Mouse (Mus musculus): Measurements from ENCODE around the gene Olfr556. TPM values are rescaled to one million over a fixed set of nuclear protein-coding genes. Genes with fewer than 3 reads are reported as not detected.
"Not testable (repeated sequence)": the region's sequence is repeated elsewhere in the genome, so short reads cannot be mapped to it uniquely, and the experiment has no call there.

The Olfr556 gene
- not detected in 2 replicates for polyA plus RNA-seq (2016; fragmentation: Nextera tagmentation; extraction: Ambion mirVana)

GRCm38 (mm10) chr7:102664599-102664998, at the start of gene Olfr556:
Gene Olfr556 (plus strand): TSS chr7:102664899.
- Histone ChIP-seq H3K27ac (replicated peaks) (no peak within 1 kb of the TSS), H3K4me2 (replicated peaks) (no peak within 1 kb of the TSS), H3K9me3 (no peaks in the 10 kb centered on the region), H3K9ac (replicated peaks) (no peak within 1 kb of the TSS), H3K27me3 (no peaks in the 10 kb centered on the region), H3K4me1 (no peaks in the 10 kb centered on the region), H3K4me3 (no peak within 1 kb of the TSS), H3K36me3 (no peaks in the 10 kb centered on the region)
- WGBS = 41% methylated on average over 3 of the region's 3 CpGs
- no peak for ATAC-seq (ENCODE audit: low FRiP score, low read depth)

- Histone ChIP-seq H3K9ac (replicated peaks) (no peak within 1 kb of the TSS), H3K4me3 (no peak within 1 kb of the TSS), H3K9me3 (no peaks in the 10 kb centered on the region), H3K27me3 (no peaks in the 10 kb centered on the region), H3K36me3 (no peaks in the 10 kb centered on the region), H3K4me1 (no peaks in the 10 kb centered on the region), H3K27ac (replicated peaks) (no peak within 1 kb of the TSS), H3K4me2 (replicated peaks) (no peak within 1 kb of the TSS)
- no peak for ATAC-seq (ENCODE audit: low FRiP score, low read depth)
These were observed 46.6 kb upstream of the Olfr556 start, which contains the start of gene Olfr553 for GRCm38 (mm10) chr7:102618118-102618517. Gene Olfr553 (minus strand): TSS chr7:102618218.

GRCm38 (mm10) chr7:102619608-102620007, 45.1 kb upstream of the Olfr556 start:
- Histone ChIP-seq H3K4me3 (no peak overlapping the region), H3K9me3 (no peaks in the 10 kb centered on the region), H3K36me3 (no peaks in the 10 kb centered on the region), H3K27ac (replicated peaks) (no peak overlapping the region), H3K9ac (replicated peaks) (no peak overlapping the region), H3K4me2 (replicated peaks) (no peak overlapping the region), H3K27me3 (no peaks in the 10 kb centered on the region), H3K4me1 (no peaks in the 10 kb centered on the region)
- WGBS = 79% methylated on average over 5 of the region's 5 CpGs
- ATAC-seq (ENCODE audit: low FRiP score, low read depth) = no peak

GRCm38 (mm10) chr7:102620368-102620767, 44.3 kb upstream of the Olfr556 start:
- not testable (repeated sequence) for H3K9me3 ChIP-seq; H3K36me3 ChIP-seq; H3K4me1 ChIP-seq; H3K4me2 ChIP-seq (replicated peaks); ATAC-seq (ENCODE audit: low FRiP score, low read depth); H3K27me3 ChIP-seq; H3K27ac ChIP-seq (replicated peaks); H3K4me3 ChIP-seq; H3K9ac ChIP-seq (replicated peaks)
- WGBS = 83% methylated on average over 19 of the region's 19 CpGs

GRCm38 (mm10) chr7:102636665-102637064, 28.0 kb upstream of the Olfr556 start:
- Histone ChIP-seq H3K4me1 (no peaks in the 10 kb centered on the region), H3K27me3 (no peaks in the 10 kb centered on the region), H3K9me3 (no peaks in the 10 kb centered on the region), H3K4me2 (replicated peaks) (no peak overlapping the region), H3K9ac (replicated peaks) (no peak overlapping the region), H3K4me3 (no peak overlapping the region), H3K27ac (replicated peaks) (no peak overlapping the region), H3K36me3 (no peaks in the 10 kb centered on the region)
- WGBS = 34% methylated on average over 3 of the region's 3 CpGs
- no peak for ATAC-seq (ENCODE audit: low FRiP score, low read depth)

- no peak within 1 kb of the TSS for H3K4me3 ChIP-seq
- H3K9me3 ChIP-seq = no peaks in the 10 kb centered on the region
- no peak for ATAC-seq (ENCODE audit: low FRiP score, low read depth)
- no peaks in the 10 kb centered on the region for H3K27me3 ChIP-seq
- no peak within 1 kb of the TSS for H3K9ac ChIP-seq (replicated peaks)
- H3K27ac ChIP-seq (replicated peaks) = no peak within 1 kb of the TSS
- no peaks in the 10 kb centered on the region for H3K4me1 ChIP-seq
- WGBS = 82% methylated on average over 1 of the region's 1 CpGs
- H3K36me3 ChIP-seq = no peaks in the 10 kb centered on the region
- H3K4me2 ChIP-seq (replicated peaks) = no peak within 1 kb of the TSS
These were observed 26.6 kb upstream of the Olfr556 start, which contains the start of gene Olfr554 for GRCm38 (mm10) chr7:102638132-102638531. Gene Olfr554 (plus strand): TSS chr7:102638432.

GRCm38 (mm10) chr7:102644945-102645344, 19.8 kb upstream of the Olfr556 start:
- not testable (repeated sequence) for H3K9ac ChIP-seq (replicated peaks); H3K4me2 ChIP-seq (replicated peaks); H3K27ac ChIP-seq (replicated peaks); ATAC-seq (ENCODE audit: low FRiP score, low read depth); H3K27me3 ChIP-seq; H3K9me3 ChIP-seq; H3K4me3 ChIP-seq; H3K36me3 ChIP-seq; H3K4me1 ChIP-seq
- 89% methylated on average over 3 of the region's 4 CpGs for WGBS

- Histone ChIP-seq H3K27me3 (no peaks in the 10 kb centered on the region), H3K9ac (replicated peaks) (no peak within 1 kb of the TSS), H3K27ac (replicated peaks) (no peak within 1 kb of the TSS), H3K4me1 (no peaks in the 10 kb centered on the region), H3K36me3 (no peaks in the 10 kb centered on the region), H3K4me3 (no peak within 1 kb of the TSS), H3K4me2 (replicated peaks) (no peak within 1 kb of the TSS), H3K9me3 (no peaks in the 10 kb centered on the region)
- no peak for ATAC-seq (ENCODE audit: low FRiP score, low read depth)
- 60% methylated on average over 1 of the region's 1 CpGs for WGBS
These were observed 6.2 kb upstream of the Olfr556 start, which contains the start of gene Olfr555 for GRCm38 (mm10) chr7:102658523-102658922. Gene Olfr555 (plus strand): TSS chr7:102658823.

GRCm38 (mm10) chr7:102665378-102665777, 679 bp downstream of the Olfr556 start:
- WGBS = 41% methylated on average over 2 of the region's 2 CpGs
- ATAC-seq (ENCODE audit: low FRiP score, low read depth) = no peak

GRCm38 (mm10) chr7:102676225-102676624, 11.5 kb downstream of the Olfr556 start:
- WGBS = 95% methylated on average over 2 of the region's 2 CpGs
- H3K4me2 ChIP-seq (replicated peaks) = no peak overlapping the region
- no peak overlapping the region for H3K27ac ChIP-seq (replicated peaks)
- H3K27me3 ChIP-seq = no peaks in the 10 kb centered on the region
- H3K9ac ChIP-seq (replicated peaks) = no peak overlapping the region
- no peaks in the 10 kb centered on the region for H3K4me1 ChIP-seq
- no peaks in the 10 kb centered on the region for H3K36me3 ChIP-seq
- H3K9me3 ChIP-seq = no peaks in the 10 kb centered on the region
- no peak overlapping the region for H3K4me3 ChIP-seq
- ATAC-seq (ENCODE audit: low FRiP score, low read depth) = no peak

More at GRCm38 (mm10) chr7:102665378-102665777, 679 bp downstream of the Olfr556 start:
- no peak overlapping the region for H3K27ac ChIP-seq (replicated peaks)
- H3K4me1 ChIP-seq = no peaks in the 10 kb centered on the region
- H3K36me3 ChIP-seq = no peaks in the 10 kb centered on the region
- no peak overlapping the region for H3K9ac ChIP-seq (replicated peaks)
- no peak overlapping the region for H3K4me3 ChIP-seq
- H3K9me3 ChIP-seq = no peaks in the 10 kb centered on the region
- H3K27me3 ChIP-seq = no peaks in the 10 kb centered on the region
- no peak overlapping the region for H3K4me2 ChIP-seq (replicated peaks)

- Histone ChIP-seq H3K4me2 (replicated peaks) (no peak overlapping the region), H3K4me1 (no peaks in the 10 kb centered on the region)
These were observed 17.2 kb downstream of the Olfr556 start for GRCm38 (mm10) chr7:102681916-102682315.

GRCm38 (mm10) chr7:102686944-102687501, 22.3 kb downstream of the Olfr556 start, which contains the start of gene Trim68:
Gene Trim68 (minus strand): TSS chr7:102687327.
- WGBS = under 1% methylated on average over 40 of the region's 40 CpGs
- H3K36me3 ChIP-seq = no peaks in the 10 kb centered on the region
- H3K9me3 ChIP-seq = no peaks in the 10 kb centered on the region
- peak within 1 kb of the TSS; percentile 60 for H3K9ac ChIP-seq (replicated peaks)
- peak within 1 kb of the TSS; percentile 52 for H3K27ac ChIP-seq (replicated peaks)
- H3K4me1 ChIP-seq = no peaks in the 10 kb centered on the region
- H3K27me3 ChIP-seq = no peaks in the 10 kb centered on the region
- ATAC-seq (ENCODE audit: low FRiP score, low read depth) = peak; percentile 100
- H3K4me2 ChIP-seq (replicated peaks) = peak within 1 kb of the TSS; percentile 56
- peak within 1 kb of the TSS; percentile 58 for H3K4me3 ChIP-seq

More at GRCm38 (mm10) chr7:102681916-102682315, 17.2 kb downstream of the Olfr556 start:
- no peak overlapping the region for H3K27ac ChIP-seq (replicated peaks)
- H3K9ac ChIP-seq (replicated peaks) = no peak overlapping the region
- no peaks in the 10 kb centered on the region for H3K9me3 ChIP-seq
- no peaks in the 10 kb centered on the region for H3K36me3 ChIP-seq
- H3K4me3 ChIP-seq = no peak overlapping the region
- no peak for ATAC-seq (ENCODE audit: low FRiP score, low read depth)
- H3K27me3 ChIP-seq = no peaks in the 10 kb centered on the region
- 88% methylated on average over 1 of the region's 1 CpGs for WGBS

All from midbrain, embryonic 12.5 days (tissue).